Mouse (Mus musculus): Measurements from ENCODE around the gene Zfpl1.

Zfpl1 gene

GRCm38 (mm10) chr19:6097847-6098246, 13.1 kb upstream of the Zfpl1 start:
- DNase-seq, result no peak

GRCm38 (mm10) chr19:6094119-6094518, 9.4 kb upstream of the Zfpl1 start, which contains the start of gene AC131692.1:
TSS of gene AC131692.1 (plus strand) at chr19:6094419.
- DNase-seq, result no peak

- no peak for DNase-seq
These were observed 4.1 kb upstream of the Zfpl1 start for GRCm38 (mm10) chr19:6088841-6089240.

- peak; percentile 90 for DNase-seq
These were observed 692 bp upstream of the Zfpl1 start for GRCm38 (mm10) chr19:6085417-6085879.

- DNase-seq, result no peak
These were observed 2.6 kb downstream of the Zfpl1 start, which contains the start of gene Gm28374 for GRCm38 (mm10) chr19:6082156-6082555. TSS of gene Gm28374 (minus strand) at chr19:6082256.

- no peak for DNase-seq
These were observed 4.7 kb downstream of the Zfpl1 start, which contains the start of gene Tmem262 for GRCm38 (mm10) chr19:6079983-6080480. TSS of gene Tmem262 (plus strand) at chr19:6080033.

- peak; percentile 96 for DNase-seq
These were observed 8.0 kb downstream of the Zfpl1 start, which contains the start of gene Vps51 for GRCm38 (mm10) chr19:6076564-6077393. TSS of gene Vps51 (minus strand) at chr19:6077231.

GRCm38 (mm10) chr19:6073889-6074288, 10.9 kb downstream of the Zfpl1 start:
- DNase-seq, result no peak

- no peak for DNase-seq
These were observed 13.5 kb downstream of the Zfpl1 start for GRCm38 (mm10) chr19:6071261-6071660.

- no peak for DNase-seq
These were observed 14.0 kb downstream of the Zfpl1 start for GRCm38 (mm10) chr19:6070571-6071250.

- no peak for DNase-seq
These were observed 14.9 kb downstream of the Zfpl1 start for GRCm38 (mm10) chr19:6069851-6070250.

- DNase-seq, result no peak
These were observed 15.8 kb downstream of the Zfpl1 start for GRCm38 (mm10) chr19:6068951-6069350.

- peak; percentile 92 for DNase-seq
These were observed 16.9 kb downstream of the Zfpl1 start, which contains the start of gene Tm7sf2 for GRCm38 (mm10) chr19:6067724-6068415. TSS of gene Tm7sf2 (minus strand) at chr19:6068373.

GRCm38 (mm10) chr19:6067011-6067723, 17.6 kb downstream of the Zfpl1 start:
- peak; percentile 87 for DNase-seq

- DNase-seq, result no peak
These were observed 18.2 kb downstream of the Zfpl1 start for GRCm38 (mm10) chr19:6066571-6066970.

GRCm38 (mm10) chr19:6063081-6063480, 21.7 kb downstream of the Zfpl1 start:
- DNase-seq, result no peak

- no peak for DNase-seq
These were observed 22.3 kb downstream of the Zfpl1 start for GRCm38 (mm10) chr19:6062418-6062817.

GRCm38 (mm10) chr19:6061641-6062302, 23.0 kb downstream of the Zfpl1 start:
- DNase-seq, result peak; percentile 53

- peak; percentile 95 for DNase-seq
These were observed 23.7 kb downstream of the Zfpl1 start, which contains the start of gene Znhit2 for GRCm38 (mm10) chr19:6061021-6061533. TSS of gene Znhit2 (plus strand) at chr19:6061192.

GRCm38 (mm10) chr19:6058966-6059365, 25.8 kb downstream of the Zfpl1 start:
- no peak for DNase-seq

GRCm38 (mm10) chr19:6058513-6058912, 26.2 kb downstream of the Zfpl1 start:
- DNase-seq, result no peak

Measured in retina, postnatal 1 day (tissue).